Mouse (Mus musculus): ENCODE data around the gene Adgrb3.

The Adgrb3 gene

GRCm38 (mm10) chr1:25281471-25281870, 548.0 kb downstream of the Adgrb3 start:
- no peak for DNase-seq (ENCODE audit: low spot score)

- no peak for DNase-seq (ENCODE audit: low spot score)
Measured at GRCm38 (mm10) chr1:25250562-25250961, 578.9 kb downstream of the Adgrb3 start.

- no peak for DNase-seq (ENCODE audit: low spot score)
Measured at GRCm38 (mm10) chr1:25242436-25242835, 587.1 kb downstream of the Adgrb3 start.

DNA sequence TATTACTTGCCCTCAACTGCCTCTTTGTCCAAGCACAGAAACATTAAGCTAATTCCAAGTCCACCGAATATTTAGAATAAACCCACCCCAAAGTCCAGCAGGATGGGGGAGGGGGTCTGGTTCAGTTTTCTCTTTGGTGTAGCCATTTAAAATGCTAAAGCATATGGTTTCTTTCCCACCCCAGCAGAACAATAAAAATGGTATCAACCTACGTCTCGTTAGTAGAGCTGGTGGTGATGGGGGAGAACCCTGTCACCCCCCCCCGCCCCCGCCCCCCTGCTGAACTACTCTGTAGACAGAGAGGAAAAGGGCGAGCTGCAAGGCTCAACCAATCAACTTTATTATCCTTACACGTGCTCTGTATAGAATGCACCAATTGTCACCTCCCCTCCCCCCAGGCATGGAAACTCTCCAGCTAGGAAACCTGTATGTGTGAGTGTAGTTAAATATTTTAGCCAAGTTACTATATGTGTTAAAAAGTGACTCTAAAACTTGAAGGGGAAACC, 600.2 kb downstream of the Adgrb3 start:
- no peak for DNase-seq (ENCODE audit: low spot score)

GRCm38 (mm10) chr1:25228381-25229244, 600.9 kb downstream of the Adgrb3 start:
- no peak for DNase-seq (ENCODE audit: low spot score)

DNA sequence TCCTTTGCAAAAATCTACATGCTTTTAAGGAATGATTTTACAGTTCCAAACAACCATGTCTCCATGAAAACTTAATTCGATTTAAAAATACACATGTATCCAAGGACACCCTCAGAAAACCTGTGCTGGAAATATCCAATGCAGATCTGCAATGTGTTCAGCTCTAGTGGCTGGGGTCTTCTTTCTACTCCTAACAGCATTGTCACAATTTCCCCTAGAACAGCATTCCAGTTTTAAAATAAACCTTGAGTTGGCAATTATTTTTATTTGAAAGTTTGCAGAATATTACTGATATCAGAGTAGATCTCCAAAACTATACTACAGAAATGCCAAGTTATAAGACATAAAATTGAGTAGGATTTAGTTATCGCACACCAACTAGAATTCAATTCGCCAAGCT, 601.6 kb downstream of the Adgrb3 start:
- DNase-seq (ENCODE audit: low spot score) = no peak

DNA sequence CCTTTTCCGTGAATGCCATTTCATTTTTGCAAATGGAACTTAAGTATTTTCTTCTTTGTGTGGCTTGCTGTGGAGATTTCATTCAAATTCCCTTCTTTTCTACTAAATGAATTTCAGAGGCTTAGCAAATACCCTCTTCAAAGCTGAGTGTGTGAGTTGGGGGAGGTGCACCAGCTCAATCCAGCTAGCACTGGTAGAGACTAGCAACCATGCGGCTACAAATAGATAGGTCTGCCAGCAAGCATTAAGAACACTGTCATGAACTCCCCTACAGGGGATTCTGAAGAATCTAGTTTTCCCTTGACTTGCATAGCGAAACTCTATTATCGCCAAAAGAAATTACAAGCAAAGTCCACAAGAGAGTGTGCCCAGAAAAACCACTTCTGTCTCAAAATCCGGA, 624.9 kb downstream of the Adgrb3 start:
- no peak for DNase-seq (ENCODE audit: low spot score)

DNA sequence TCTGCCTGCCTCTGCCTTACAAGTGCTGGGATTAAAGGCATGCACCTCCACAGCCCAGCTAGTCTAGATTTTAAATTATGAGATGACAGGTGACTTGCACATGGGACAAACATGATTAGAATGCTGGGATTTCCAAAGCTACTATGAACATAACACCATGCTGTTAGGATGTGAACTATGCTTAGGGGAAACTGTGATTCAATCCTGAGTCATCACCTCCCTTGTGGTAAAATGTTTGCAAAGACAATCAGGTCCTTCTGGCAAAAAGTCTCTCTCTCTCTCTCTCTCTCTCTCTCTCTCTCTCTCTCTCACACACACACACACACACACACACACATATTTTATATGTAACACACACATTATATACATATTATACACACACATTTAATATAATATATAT, 630.1 kb downstream of the Adgrb3 start:
- no peak for DNase-seq (ENCODE audit: low spot score)

GRCm38 (mm10) chr1:25191986-25192385, 637.5 kb downstream of the Adgrb3 start:
- no peak for DNase-seq (ENCODE audit: low spot score)

GRCm38 (mm10) chr1:25189261-25189660, 640.2 kb downstream of the Adgrb3 start:
- no peak for DNase-seq (ENCODE audit: low spot score)

- no peak for DNase-seq (ENCODE audit: low spot score)
Measured at GRCm38 (mm10) chr1:25185909-25186308, 643.6 kb downstream of the Adgrb3 start.

DNA sequence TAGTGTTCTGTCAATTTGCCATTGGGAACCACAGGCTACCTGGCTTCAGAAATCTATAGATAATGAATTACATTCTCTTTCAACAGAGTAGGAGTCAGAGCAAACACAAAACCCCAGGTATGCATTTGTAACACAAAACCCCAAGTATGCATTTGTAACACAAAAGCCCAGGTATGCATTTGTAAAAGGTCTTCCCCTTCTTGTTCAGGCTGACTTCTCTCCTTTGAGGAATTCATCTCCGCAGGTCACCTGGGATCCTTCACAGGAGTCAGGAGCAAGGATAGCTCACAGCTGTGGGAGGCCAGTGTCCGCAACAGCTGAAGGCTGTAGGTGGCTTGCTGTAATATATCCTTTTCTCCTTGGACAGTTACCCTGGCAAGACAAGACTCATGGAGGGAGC, 647.6 kb downstream of the Adgrb3 start:
- no peak for DNase-seq (ENCODE audit: low spot score)

GRCm38 (mm10) chr1:25180615-25181014, 648.9 kb downstream of the Adgrb3 start:
- DNase-seq (ENCODE audit: low spot score) = no peak

DNA sequence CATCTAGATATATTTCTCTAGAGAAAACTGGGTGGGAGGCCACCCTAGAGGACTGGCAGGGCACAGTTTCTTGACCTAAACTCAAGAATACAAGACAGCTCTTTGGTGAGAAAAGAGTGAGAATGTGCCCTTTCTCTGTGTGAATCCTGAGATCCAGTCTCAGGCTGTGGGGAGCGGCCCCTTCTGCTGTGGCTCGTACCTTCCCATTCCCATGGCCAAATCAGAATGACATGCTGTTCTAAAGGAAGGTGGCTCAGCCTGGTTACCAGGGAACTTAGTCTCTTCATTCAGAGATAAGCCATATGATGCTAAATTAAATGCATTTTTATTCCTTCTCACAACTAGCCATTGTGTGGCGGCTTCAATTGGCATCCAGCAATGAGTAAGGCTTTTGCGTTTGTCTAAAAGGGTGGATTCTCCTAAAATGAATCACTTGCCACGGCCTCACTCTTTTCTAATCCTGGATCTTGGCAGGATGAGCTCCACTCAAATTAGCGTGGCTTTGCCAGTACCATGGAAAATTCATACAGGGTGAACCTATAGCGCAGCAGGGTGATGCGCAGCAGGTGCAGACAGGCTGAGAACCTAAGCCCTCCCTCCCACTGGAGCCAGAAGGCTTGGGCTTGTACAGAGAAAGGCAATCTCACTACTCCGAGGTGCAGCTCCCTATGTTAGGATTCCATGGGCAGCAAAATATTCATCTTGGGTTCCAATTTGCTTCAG, 649.5 kb downstream of the Adgrb3 start:
- DNase-seq (ENCODE audit: low spot score) = no peak

DNA sequence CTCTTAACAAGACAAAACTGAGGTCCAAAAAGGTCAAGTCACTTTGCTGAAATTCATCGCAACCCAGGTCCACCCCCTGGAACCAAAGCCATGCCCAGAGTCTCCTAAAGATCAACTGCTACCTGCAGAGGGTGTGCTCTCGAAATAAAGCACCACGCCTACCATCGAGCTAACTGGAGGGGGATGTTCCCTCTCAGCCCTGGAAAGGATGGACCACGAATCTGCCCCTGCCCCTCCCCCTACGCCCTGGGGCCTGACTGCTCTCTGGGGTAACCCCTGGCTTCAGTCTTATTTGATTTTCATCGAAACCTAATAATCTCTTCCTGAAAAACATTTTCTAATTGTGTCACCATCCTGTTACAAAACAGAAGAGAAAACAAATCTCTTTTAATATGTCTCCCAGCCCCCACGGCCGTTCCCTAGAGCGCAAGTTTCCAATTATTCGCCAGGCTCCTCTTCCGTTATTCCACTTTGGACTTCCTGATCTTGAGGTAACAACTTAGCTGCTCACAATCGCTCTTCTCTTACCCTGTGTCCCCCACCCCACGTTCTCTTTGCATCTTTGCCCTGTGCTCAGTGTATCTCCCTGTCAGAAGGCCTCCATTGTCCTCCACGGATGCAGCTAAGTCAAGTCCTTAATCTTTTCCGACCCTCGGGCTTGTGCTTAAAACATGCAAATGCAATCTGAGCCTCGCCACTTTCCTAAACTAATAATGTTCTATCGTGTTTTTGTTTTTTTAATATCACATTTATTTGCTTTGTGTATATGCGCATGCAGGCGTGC, 651.0 kb downstream of the Adgrb3 start:
- DNase-seq (ENCODE audit: low spot score) = no peak

- no peak for DNase-seq (ENCODE audit: low spot score)
Measured at GRCm38 (mm10) chr1:25167120-25167519, 662.4 kb downstream of the Adgrb3 start.

GRCm38 (mm10) chr1:25166036-25166796, 663.3 kb downstream of the Adgrb3 start:
- no peak for DNase-seq (ENCODE audit: low spot score)

- no peak for DNase-seq (ENCODE audit: low spot score)
Measured at GRCm38 (mm10) chr1:25163561-25163960, 665.9 kb downstream of the Adgrb3 start.

GRCm38 (mm10) chr1:25146206-25146605, 683.3 kb downstream of the Adgrb3 start:
- no peak for DNase-seq (ENCODE audit: low spot score)

GRCm38 (mm10) chr1:25132150-25132824, 697.2 kb downstream of the Adgrb3 start:
- DNase-seq (ENCODE audit: low spot score) = no peak

GRCm38 (mm10) chr1:25115512-25115911, 714.0 kb downstream of the Adgrb3 start:
- DNase-seq (ENCODE audit: low spot score) = no peak
